Mouse (Mus musculus): Measurements from ENCODE around the gene Il7r.

The Il7r gene

DNA sequence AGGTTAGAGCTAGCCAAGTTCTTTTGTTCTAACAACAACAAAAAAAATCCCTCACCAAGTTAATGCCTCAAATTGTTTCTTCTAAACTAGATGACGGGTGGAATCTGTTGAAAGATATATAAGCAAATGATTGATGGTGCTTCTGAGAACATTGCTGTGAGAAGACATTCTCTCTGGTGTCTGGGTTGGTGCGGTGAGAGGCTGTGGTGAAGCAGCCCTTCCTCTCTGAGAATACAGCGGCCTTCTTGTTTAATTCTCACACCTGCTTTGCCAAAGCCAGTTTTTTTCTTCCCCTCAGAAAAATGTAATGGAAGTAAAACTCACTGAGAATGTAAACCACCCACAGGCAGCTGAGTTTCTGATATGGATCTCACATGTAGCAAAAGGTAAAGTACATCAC lies 57.8 kb downstream of the Il7r start:
- peak; percentile 42 for DNase-seq (ENCODE audit: low spot score)

DNA sequence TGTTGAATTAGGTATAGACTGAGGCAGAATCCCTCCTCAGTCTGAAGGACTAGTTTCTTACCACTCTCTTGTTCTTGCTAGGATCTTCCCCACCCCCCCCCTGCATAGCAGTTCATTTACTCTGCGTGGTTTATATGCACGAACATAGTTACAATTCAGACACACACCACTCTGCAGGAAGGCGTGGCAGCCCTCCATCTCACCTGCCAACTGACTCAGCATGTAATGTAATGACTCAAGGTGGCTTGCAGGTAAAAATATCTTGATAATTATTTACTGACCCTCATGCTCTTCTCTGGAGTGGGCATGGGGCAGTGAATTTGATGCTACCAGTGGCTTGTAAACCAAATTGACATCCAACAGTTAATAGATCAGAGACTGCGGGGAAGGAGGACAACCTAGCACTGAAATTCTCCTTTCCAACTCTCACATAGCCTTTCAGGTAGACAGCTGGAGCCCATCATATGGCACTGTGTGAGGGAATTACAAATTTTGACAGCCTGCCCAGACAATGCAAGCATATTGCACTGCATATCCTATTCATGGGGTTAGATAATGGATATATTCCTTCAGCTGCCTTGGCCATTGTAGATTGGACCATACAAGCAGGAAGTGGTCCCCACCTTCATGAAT lies 58.8 kb downstream of the Il7r start:
- no peak for DNase-seq (ENCODE audit: low spot score)

DNA sequence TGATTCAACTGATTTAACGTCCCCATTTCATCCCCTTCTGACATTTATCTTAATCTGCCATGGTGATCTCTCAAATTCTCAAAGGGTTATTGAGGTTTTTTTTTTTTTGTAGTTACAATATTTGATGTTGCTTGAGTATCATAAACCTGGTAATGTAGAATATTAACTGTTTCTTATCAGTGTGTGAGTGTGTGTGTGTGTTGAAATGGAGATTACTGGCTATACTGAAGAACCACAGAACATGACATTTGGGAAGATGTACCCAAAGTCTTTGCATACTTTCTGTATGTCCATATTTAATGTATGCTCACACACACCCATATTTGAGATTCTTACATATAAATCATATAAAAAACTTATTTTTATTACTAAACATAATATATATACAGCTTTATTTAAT lies 65.9 kb downstream of the Il7r start:
- DNase-seq (ENCODE audit: low spot score): no peak

DNA sequence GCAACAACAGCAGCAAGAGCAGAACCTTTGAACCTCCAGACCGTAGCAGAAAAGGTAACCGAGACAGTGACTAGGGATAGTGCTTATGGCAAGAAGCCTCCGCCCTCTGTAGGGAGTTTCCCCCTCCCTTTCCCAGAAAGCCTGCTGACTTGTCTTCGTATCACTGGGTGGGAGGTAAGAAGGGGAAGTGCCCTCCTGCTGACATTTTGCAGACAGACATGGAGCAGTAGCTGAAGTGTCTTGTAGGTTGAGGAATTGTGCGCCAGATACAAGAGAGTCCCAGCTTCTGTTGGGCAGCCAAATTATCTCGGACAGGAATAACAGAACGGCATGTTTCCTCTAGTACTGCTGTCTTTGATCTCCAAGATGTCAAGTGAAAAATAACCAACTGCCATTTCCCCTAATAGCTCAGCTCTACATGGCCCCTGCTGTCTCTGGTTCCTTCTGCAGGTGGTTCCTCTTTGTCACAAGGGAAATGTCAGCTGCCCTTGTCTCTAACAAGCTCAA lies 66.4 kb downstream of the Il7r start:
- peak; percentile 10 for DNase-seq (ENCODE audit: low spot score)

Data from T-cell, adult 2 months (primary cell).